Mouse (Mus musculus): ENCODE results near the gene Lbhd2. TPM values are rescaled to one million over a fixed set of nuclear protein-coding genes. Genes with fewer than 3 reads are reported as not detected.

Gene Lbhd2
- total and polyA plus RNA-seq, 3 experiments = not detected

- DNase-seq (ENCODE audit: extremely low read depth) = no peak
- no peak for TF ChIP-seq SMC3 (IDR thresholded peaks at IDR 0.05; ENCODE audit: low read depth, low read length)
- TF ChIP-seq HCFC1 (IDR thresholded peaks at IDR 0.05; ENCODE audit: low read depth, low read length) = no peak
- TF ChIP-seq MYC (IDR thresholded peaks at IDR 0.05; ENCODE audit: low read depth, low read length) = no peak
- TF ChIP-seq ZMIZ1 (IDR thresholded peaks at IDR 0.05; ENCODE audit: low read depth, low read length) = no peak
- TF ChIP-seq EP300 (IDR thresholded peaks at IDR 0.05; ENCODE audit: low read length) = no peak
- TF ChIP-seq ZC3H11A (IDR thresholded peaks at IDR 0.05; ENCODE audit: low read depth, low read length) = no peak
- no peak for TF ChIP-seq USF1 (IDR thresholded peaks at IDR 0.05; ENCODE audit: low read depth, low read length)
- TF ChIP-seq BHLHE40 (IDR thresholded peaks at IDR 0.05; ENCODE audit: low read depth, low read length) = no peak
- no peak for TF ChIP-seq RAD21 (IDR thresholded peaks at IDR 0.05; ENCODE audit: low read depth, low read length)
- no peak for TF ChIP-seq GABPA (IDR thresholded peaks at IDR 0.05; ENCODE audit: insufficient replicate concordance, low read depth, low read length)
- TF ChIP-seq E2F4 (IDR thresholded peaks at IDR 0.05; ENCODE audit: insufficient replicate concordance, low read depth, low read length) = no peak
- no peak for TF ChIP-seq ETS1 (conservative IDR thresholded peaks at IDR 0.05; ENCODE audit: low read depth, low read length)
- TF ChIP-seq MAZ (IDR thresholded peaks at IDR 0.05; ENCODE audit: low read depth, low read length) = no peak
- no peak for TF ChIP-seq CHD1 (IDR thresholded peaks at IDR 0.05; ENCODE audit: low read depth, low read length)
- TF ChIP-seq TCF12 (IDR thresholded peaks at IDR 0.05; ENCODE audit: low read depth, low read length) = no peak
- TF ChIP-seq SIN3A (IDR thresholded peaks at IDR 0.05; ENCODE audit: low read length) = no peak
- TF ChIP-seq KAT2A (IDR thresholded peaks at IDR 0.05; ENCODE audit: insufficient replicate concordance, low read length) = no peak
- no peak for TF ChIP-seq JUND (conservative IDR thresholded peaks at IDR 0.05; ENCODE audit: low read depth, low read length)
- TF ChIP-seq CHD2 (IDR thresholded peaks at IDR 0.05; ENCODE audit: low read length) = no peak
- no peak for TF ChIP-seq POLR2AphosphoS2 (IDR thresholded peaks at IDR 0.05; ENCODE audit: low read depth, low read length)
- H3K36me3 ChIP-seq (replicated peaks in 1 of 2; ENCODE audit: control insufficient read depth in 1 of 2, insufficient read depth in 1 of 2, low read length in 1 of 2) = peaks cover 0 to 2% of the 10 kb centered on the region in 2 experiments
- no peak overlapping the region for H3K27ac ChIP-seq (ENCODE audit: insufficient read depth, low read depth)
- no peaks in the 10 kb centered on the region; the same call in 1 of the 2 replicates for H3K79me2 ChIP-seq (replicated peaks; ENCODE audit: control insufficient read depth, extremely low read depth, insufficient read depth, poor library complexity, severe bottlenecking)
- dilution Hi-C loops (cut with MboI; ENCODE audit: extremely low pct_ligation_motif_present, extremely low pct_unique_long_range_greater_than_20kb, low sequenced_read_pairs) (no loop called here), in situ Hi-C loops (cut with MboI; ENCODE audit: low pct_ligation_motif_present, low pct_unique_long_range_greater_than_20kb, low sequenced_read_pairs) (no loop called here)
- no peak overlapping the region for H3K4me3 ChIP-seq (replicated peaks in 1 of 3; ENCODE audit: low read depth in 2 of 3, low read length in 2 of 3, poor library complexity in 1 of 3)
- H3K4me2 ChIP-seq (ENCODE audit: insufficient read depth, low read depth, poor library complexity, severe bottlenecking) = no peak overlapping the region
- H3K27me3 ChIP-seq (replicated peaks) = peaks cover 16% of the 10 kb centered on the region
- no peaks in the 10 kb centered on the region for H3K9me3 ChIP-seq (replicated peaks; ENCODE audit: low read length)
- H3K9ac ChIP-seq (ENCODE audit: insufficient read depth, low read depth) = no peak overlapping the region
- H3K4me1 ChIP-seq (ENCODE audit: control insufficient read depth in 1 of 2, insufficient read depth in 2 of 2) = peaks cover 4 to 44% of the 10 kb centered on the region in 2 experiments
Observed at GRCm38 (mm10) chr12:111374727-111375126, 31.9 kb upstream of the Lbhd2 start.

GRCm38 (mm10) chr12:111375559-111375958 is 31.1 kb upstream of the Lbhd2 start:
- no peak for DNase-seq (ENCODE audit: extremely low read depth)
- TF ChIP-seq JUND (conservative IDR thresholded peaks at IDR 0.05; ENCODE audit: low read depth, low read length) (no peak), RAD21 (IDR thresholded peaks at IDR 0.05; ENCODE audit: low read depth, low read length) (no peak), BHLHE40 (IDR thresholded peaks at IDR 0.05; ENCODE audit: low read depth, low read length) (no peak), CTCF (conservative IDR thresholded peaks at IDR 0.05 in 1 of 2, IDR thresholded peaks at IDR 0.05 in 1 of 2; ENCODE audit: low read depth in 2 of 2, low read length in 2 of 2) (no peak), CHD1 (IDR thresholded peaks at IDR 0.05; ENCODE audit: low read depth, low read length) (no peak), HCFC1 (IDR thresholded peaks at IDR 0.05; ENCODE audit: low read depth, low read length) (no peak), TBP (conservative IDR thresholded peaks at IDR 0.05; ENCODE audit: low read depth, low read length) (no peak), ZKSCAN1 (IDR thresholded peaks at IDR 0.05; ENCODE audit: borderline replicate concordance, low read depth, low read length) (no peak), GABPA (IDR thresholded peaks at IDR 0.05; ENCODE audit: insufficient replicate concordance, low read depth, low read length) (no peak), MYC (IDR thresholded peaks at IDR 0.05; ENCODE audit: low read depth, low read length) (no peak), USF2 (conservative IDR thresholded peaks at IDR 0.05; ENCODE audit: low read depth, low read length) (no peak)
- in situ Hi-C loops (cut with MboI; ENCODE audit: low pct_ligation_motif_present, low pct_unique_long_range_greater_than_20kb, low sequenced_read_pairs) = no loop called here
- H3K27me3 ChIP-seq (replicated peaks) = peaks cover 20% of the 10 kb centered on the region
- peak overlapping the region; percentile 79 for H3K4me2 ChIP-seq (ENCODE audit: insufficient read depth, low read depth, poor library complexity, severe bottlenecking)
- peaks cover 0 to 2% of the 10 kb centered on the region in 2 experiments for H3K36me3 ChIP-seq (replicated peaks in 1 of 2; ENCODE audit: control insufficient read depth in 1 of 2, insufficient read depth in 1 of 2, low read length in 1 of 2)
- dilution Hi-C loops (cut with MboI; ENCODE audit: extremely low pct_ligation_motif_present, extremely low pct_unique_long_range_greater_than_20kb, low sequenced_read_pairs) = no loop called here
- peaks cover 4 to 36% of the 10 kb centered on the region in 2 experiments for H3K4me1 ChIP-seq (ENCODE audit: control insufficient read depth in 1 of 2, insufficient read depth in 2 of 2)
- no peaks in the 10 kb centered on the region for H3K9me3 ChIP-seq (replicated peaks; ENCODE audit: low read length)
- H3K9ac ChIP-seq (ENCODE audit: insufficient read depth, low read depth) = peak overlapping the region; percentile 80; the same call in 1 of the 2 replicates
- no peaks in the 10 kb centered on the region; the same call in 1 of the 2 replicates for H3K79me2 ChIP-seq (replicated peaks; ENCODE audit: control insufficient read depth, extremely low read depth, insufficient read depth, poor library complexity, severe bottlenecking)
- H3K4me3 ChIP-seq (replicated peaks in 1 of 3; ENCODE audit: low read depth in 2 of 3, low read length in 2 of 3, poor library complexity in 1 of 3) = peak overlapping the region in 2 of 3 experiments; percentile 1 to 99
- H3K27ac ChIP-seq (ENCODE audit: insufficient read depth, low read depth) = no peak overlapping the region
